Mouse (Mus musculus): ENCODE data around the gene Cdh13. TPM values are rescaled to one million over a fixed set of nuclear protein-coding genes. Genes with fewer than 3 reads are reported as not detected.

The Cdh13 gene
- polyA plus RNA-seq, 2 experiments: 9.3 to 25.2 TPM

- no peaks in the 10 kb centered on the region for H3K27me3 ChIP-seq (ENCODE audit: control insufficient read depth, insufficient read depth, low read length)
- DNase-seq (ENCODE audit: low spot score): no peak
- TF ChIP-seq POLR2A (IDR thresholded peaks at IDR 0.05; ENCODE audit: borderline replicate concordance, extremely low read depth, insufficient read depth, insufficient read length): no peak
- H3K4me3 ChIP-seq (replicated peaks; ENCODE audit: low read length): no peak overlapping the region
- no peak overlapping the region for H3K27ac ChIP-seq (replicated peaks; ENCODE audit: low read depth, low read length)
- no peaks in the 10 kb centered on the region for H3K4me1 ChIP-seq (ENCODE audit: control insufficient read depth, insufficient read depth, low read length)
- H3K36me3 ChIP-seq (ENCODE audit: control insufficient read depth, insufficient read depth, low read length): no peaks in the 10 kb centered on the region
- H3K4me2 ChIP-seq (replicated peaks; ENCODE audit: low read depth, low read length, severe bottlenecking): no peak overlapping the region
- no peaks in the 10 kb centered on the region for H3K9me3 ChIP-seq (ENCODE audit: control insufficient read depth, low read length)
- H3K9ac ChIP-seq (ENCODE audit: low read depth, low read length, severe bottlenecking): no peak overlapping the region
- no peak for ATAC-seq (ENCODE audit: low FRiP score, low read depth)
- 52% methylated on average over 15 of the region's 15 CpGs for WGBS
These were observed 678.5 kb downstream of the Cdh13 start for GRCm38 (mm10) chr8:118961877-118962545.

- H3K9ac ChIP-seq (ENCODE audit: low read depth, low read length, severe bottlenecking): no peak overlapping the region
These were observed 681.7 kb downstream of the Cdh13 start for GRCm38 (mm10) chr8:118965101-118965840.

GRCm38 (mm10) chr8:118968896-118969295 lies 685.4 kb downstream of the Cdh13 start:
- Histone ChIP-seq H3K9me3 (ENCODE audit: control insufficient read depth, low read length) (no peaks in the 10 kb centered on the region), H3K27ac (replicated peaks; ENCODE audit: low read depth, low read length) (no peak overlapping the region), H3K36me3 (ENCODE audit: control insufficient read depth, insufficient read depth, low read length) (no peaks in the 10 kb centered on the region), H3K27me3 (ENCODE audit: control insufficient read depth, insufficient read depth, low read length) (no peaks in the 10 kb centered on the region), H3K4me3 (replicated peaks; ENCODE audit: low read length) (no peak overlapping the region), H3K4me2 (replicated peaks; ENCODE audit: low read depth, low read length, severe bottlenecking) (no peak overlapping the region), H3K9ac (ENCODE audit: low read depth, low read length, severe bottlenecking) (no peak overlapping the region), H3K4me1 (ENCODE audit: control insufficient read depth, insufficient read depth, low read length) (no peaks in the 10 kb centered on the region)
- WGBS: 69% methylated on average over 4 of the region's 4 CpGs
- no peak for TF ChIP-seq POLR2A (IDR thresholded peaks at IDR 0.05; ENCODE audit: borderline replicate concordance, extremely low read depth, insufficient read depth, insufficient read length)
- ATAC-seq (ENCODE audit: low FRiP score, low read depth) (no peak), DNase-seq (ENCODE audit: low spot score) (no peak)

More at GRCm38 (mm10) chr8:118965101-118965840, 681.7 kb downstream of the Cdh13 start:
- Histone ChIP-seq H3K4me1 (ENCODE audit: control insufficient read depth, insufficient read depth, low read length) (no peaks in the 10 kb centered on the region), H3K4me2 (replicated peaks; ENCODE audit: low read depth, low read length, severe bottlenecking) (no peak overlapping the region), H3K27ac (replicated peaks; ENCODE audit: low read depth, low read length) (no peak overlapping the region), H3K36me3 (ENCODE audit: control insufficient read depth, insufficient read depth, low read length) (no peaks in the 10 kb centered on the region), H3K9me3 (ENCODE audit: control insufficient read depth, low read length) (no peaks in the 10 kb centered on the region), H3K27me3 (ENCODE audit: control insufficient read depth, insufficient read depth, low read length) (no peaks in the 10 kb centered on the region), H3K4me3 (replicated peaks; ENCODE audit: low read length) (no peak overlapping the region)
- WGBS: 86% methylated on average over 15 of the region's 15 CpGs
- DNase-seq (ENCODE audit: low spot score) (no peak), ATAC-seq (ENCODE audit: low FRiP score, low read depth) (no peak)
- no peak for TF ChIP-seq POLR2A (IDR thresholded peaks at IDR 0.05; ENCODE audit: borderline replicate concordance, extremely low read depth, insufficient read depth, insufficient read length)

- H3K4me3 ChIP-seq (replicated peaks; ENCODE audit: low read length): no peak overlapping the region
- no peaks in the 10 kb centered on the region for H3K36me3 ChIP-seq (ENCODE audit: control insufficient read depth, insufficient read depth, low read length)
- H3K4me1 ChIP-seq (ENCODE audit: control insufficient read depth, insufficient read depth, low read length): no peaks in the 10 kb centered on the region
- H3K4me2 ChIP-seq (replicated peaks; ENCODE audit: low read depth, low read length, severe bottlenecking): no peak overlapping the region
- no peak for DNase-seq (ENCODE audit: low spot score)
- no peak for TF ChIP-seq POLR2A (IDR thresholded peaks at IDR 0.05; ENCODE audit: borderline replicate concordance, extremely low read depth, insufficient read depth, insufficient read length)
- 26% methylated on average over 5 of the region's 5 CpGs for WGBS
- no peak for ATAC-seq (ENCODE audit: low FRiP score, low read depth)
- H3K9ac ChIP-seq (ENCODE audit: low read depth, low read length, severe bottlenecking): no peak overlapping the region
- no peaks in the 10 kb centered on the region for H3K27me3 ChIP-seq (ENCODE audit: control insufficient read depth, insufficient read depth, low read length)
- no peaks in the 10 kb centered on the region for H3K9me3 ChIP-seq (ENCODE audit: control insufficient read depth, low read length)
- H3K27ac ChIP-seq (replicated peaks; ENCODE audit: low read depth, low read length): no peak overlapping the region
These were observed 696.3 kb downstream of the Cdh13 start for GRCm38 (mm10) chr8:118979800-118980199.

GRCm38 (mm10) chr8:118983724-118984123 lies 700.2 kb downstream of the Cdh13 start:
- no peak for DNase-seq (ENCODE audit: low spot score)

More at GRCm38 (mm10) chr8:118983724-118984123, 700.2 kb downstream of the Cdh13 start:
- Histone ChIP-seq H3K4me1 (ENCODE audit: control insufficient read depth, insufficient read depth, low read length) (no peaks in the 10 kb centered on the region), H3K27ac (replicated peaks; ENCODE audit: low read depth, low read length) (no peak overlapping the region), H3K4me3 (replicated peaks; ENCODE audit: low read length) (no peak overlapping the region), H3K36me3 (ENCODE audit: control insufficient read depth, insufficient read depth, low read length) (no peaks in the 10 kb centered on the region), H3K9ac (ENCODE audit: low read depth, low read length, severe bottlenecking) (no peak overlapping the region), H3K27me3 (ENCODE audit: control insufficient read depth, insufficient read depth, low read length) (no peaks in the 10 kb centered on the region), H3K4me2 (replicated peaks; ENCODE audit: low read depth, low read length, severe bottlenecking) (no peak overlapping the region), H3K9me3 (ENCODE audit: control insufficient read depth, low read length) (no peaks in the 10 kb centered on the region)
- ATAC-seq (ENCODE audit: low FRiP score, low read depth): no peak
- TF ChIP-seq POLR2A (IDR thresholded peaks at IDR 0.05; ENCODE audit: borderline replicate concordance, extremely low read depth, insufficient read depth, insufficient read length): no peak
- WGBS: 29% methylated on average over 2 of the region's 2 CpGs

Measured in limb, embryonic 14.5 days (tissue).